Mouse (Mus musculus): ENCODE data around the gene Fnbp1. TPM values are rescaled to one million over a fixed set of nuclear protein-coding genes. Genes with fewer than 3 reads are reported as not detected.

Fnbp1 gene
- polyA plus RNA-seq, 2 experiments: 25.6 to 40.8 TPM

- ATAC-seq (ENCODE audit: low FRiP score, low read depth) (no peak), DNase-seq (ENCODE audit: low spot score) (no peak)
- H3K9me3 ChIP-seq (ENCODE audit: control insufficient read depth, low read length): no peaks in the 10 kb centered on the region
- no peak overlapping the region for H3K9ac ChIP-seq (ENCODE audit: low read depth, low read length, severe bottlenecking)
- no peaks in the 10 kb centered on the region for H3K27me3 ChIP-seq (ENCODE audit: control insufficient read depth, insufficient read depth, low read length)
- H3K4me1 ChIP-seq (ENCODE audit: control insufficient read depth, insufficient read depth, low read length): peaks cover 23% of the 10 kb centered on the region
- H3K36me3 ChIP-seq (ENCODE audit: control insufficient read depth, insufficient read depth, low read length): no peaks in the 10 kb centered on the region
- no peak overlapping the region for H3K27ac ChIP-seq (replicated peaks; ENCODE audit: low read depth, low read length)
- no peak overlapping the region for H3K4me3 ChIP-seq (replicated peaks; ENCODE audit: low read length)
- TF ChIP-seq POLR2A (IDR thresholded peaks at IDR 0.05; ENCODE audit: borderline replicate concordance, extremely low read depth, insufficient read depth, insufficient read length): no peak
- 51% methylated on average over 14 of the region's 14 CpGs for WGBS
- no peak overlapping the region for H3K4me2 ChIP-seq (replicated peaks; ENCODE audit: low read depth, low read length, severe bottlenecking)
Observed at GRCm38 (mm10) chr2:31137018-31137590, 4.7 kb downstream of the Fnbp1 start.

DNA sequence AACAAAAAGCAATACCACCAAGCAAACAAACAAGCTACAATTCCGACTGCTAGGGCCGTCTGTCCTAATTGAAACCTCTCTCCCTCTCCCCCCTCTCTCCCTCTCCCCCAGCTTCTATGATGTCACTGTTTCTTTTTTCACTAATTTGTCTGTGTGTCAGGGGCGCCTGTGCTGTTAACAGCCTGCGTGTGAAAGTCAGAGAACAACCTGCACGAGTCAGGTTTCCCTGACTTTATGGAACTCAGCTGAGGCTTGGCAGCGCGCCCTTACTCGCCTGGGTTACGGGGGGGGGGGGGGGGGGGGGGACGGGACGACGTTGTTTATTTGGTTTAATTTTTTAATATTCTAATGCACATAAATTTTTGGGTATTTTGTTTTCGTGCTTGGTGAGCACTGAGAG is 5.5 kb downstream of the Fnbp1 start:
- DNase-seq (ENCODE audit: low spot score) (no peak), ATAC-seq (ENCODE audit: low FRiP score, low read depth) (peak; percentile 38; the same call in 1 of the 2 replicates)
- no peaks in the 10 kb centered on the region for H3K36me3 ChIP-seq (ENCODE audit: control insufficient read depth, insufficient read depth, low read length)
- no peaks in the 10 kb centered on the region for H3K27me3 ChIP-seq (ENCODE audit: control insufficient read depth, insufficient read depth, low read length)
- H3K4me1 ChIP-seq (ENCODE audit: control insufficient read depth, insufficient read depth, low read length): peaks cover 23% of the 10 kb centered on the region
- H3K4me3 ChIP-seq (replicated peaks; ENCODE audit: low read length): no peak overlapping the region
- H3K4me2 ChIP-seq (replicated peaks; ENCODE audit: low read depth, low read length, severe bottlenecking): no peak overlapping the region
- no peaks in the 10 kb centered on the region for H3K9me3 ChIP-seq (ENCODE audit: control insufficient read depth, low read length)
- no peak for TF ChIP-seq POLR2A (IDR thresholded peaks at IDR 0.05; ENCODE audit: borderline replicate concordance, extremely low read depth, insufficient read depth, insufficient read length)
- H3K27ac ChIP-seq (replicated peaks; ENCODE audit: low read depth, low read length): no peak overlapping the region
- WGBS: 22% methylated on average over 12 of the region's 13 CpGs
- H3K9ac ChIP-seq (ENCODE audit: low read depth, low read length, severe bottlenecking): no peak overlapping the region

- Histone ChIP-seq H3K4me3 (replicated peaks; ENCODE audit: low read length) (no peak overlapping the region), H3K9me3 (ENCODE audit: control insufficient read depth, low read length) (no peaks in the 10 kb centered on the region), H3K27me3 (ENCODE audit: control insufficient read depth, insufficient read depth, low read length) (no peaks in the 10 kb centered on the region), H3K36me3 (ENCODE audit: control insufficient read depth, insufficient read depth, low read length) (no peaks in the 10 kb centered on the region), H3K4me2 (replicated peaks; ENCODE audit: low read depth, low read length, severe bottlenecking) (no peak overlapping the region), H3K27ac (replicated peaks; ENCODE audit: low read depth, low read length) (no peak overlapping the region), H3K9ac (ENCODE audit: low read depth, low read length, severe bottlenecking) (no peak overlapping the region), H3K4me1 (ENCODE audit: control insufficient read depth, insufficient read depth, low read length) (peaks cover 21% of the 10 kb centered on the region)
- DNase-seq (ENCODE audit: low spot score) (no peak), ATAC-seq (ENCODE audit: low FRiP score, low read depth) (no peak)
- TF ChIP-seq POLR2A (IDR thresholded peaks at IDR 0.05; ENCODE audit: borderline replicate concordance, extremely low read depth, insufficient read depth, insufficient read length): no peak
- 48% methylated on average over 13 of the region's 13 CpGs for WGBS
Observed at GRCm38 (mm10) chr2:31135512-31135931, 6.3 kb downstream of the Fnbp1 start.

DNA sequence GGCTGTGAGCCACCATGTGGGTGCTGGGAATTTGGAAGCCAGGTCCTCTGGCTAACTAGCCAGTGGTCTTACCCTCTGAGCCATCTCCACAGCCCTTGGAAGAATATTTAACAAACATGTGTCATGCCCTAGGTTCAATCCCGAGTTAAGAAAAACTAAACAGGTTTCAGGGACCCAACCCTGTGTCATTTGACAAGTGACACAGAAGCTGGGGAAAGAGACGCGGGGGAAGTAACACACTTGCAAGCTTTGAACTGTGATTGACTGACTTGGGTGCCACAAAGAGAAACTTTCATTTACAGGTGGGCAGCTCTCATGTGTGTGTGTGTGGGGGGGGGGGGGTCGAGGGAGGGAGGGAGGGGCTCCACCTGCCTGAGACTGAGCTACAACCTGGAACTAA is 7.8 kb downstream of the Fnbp1 start:
- H3K36me3 ChIP-seq (ENCODE audit: control insufficient read depth, insufficient read depth, low read length): no peaks in the 10 kb centered on the region
- no peak overlapping the region for H3K4me2 ChIP-seq (replicated peaks; ENCODE audit: low read depth, low read length, severe bottlenecking)
- DNase-seq (ENCODE audit: low spot score): no peak
- 83% methylated on average over 3 of the region's 4 CpGs for WGBS
- TF ChIP-seq POLR2A (IDR thresholded peaks at IDR 0.05; ENCODE audit: borderline replicate concordance, extremely low read depth, insufficient read depth, insufficient read length): no peak
- no peak overlapping the region for H3K4me3 ChIP-seq (replicated peaks; ENCODE audit: low read length)
- no peak overlapping the region for H3K9ac ChIP-seq (ENCODE audit: low read depth, low read length, severe bottlenecking)
- no peaks in the 10 kb centered on the region for H3K27me3 ChIP-seq (ENCODE audit: control insufficient read depth, insufficient read depth, low read length)
- no peaks in the 10 kb centered on the region for H3K9me3 ChIP-seq (ENCODE audit: control insufficient read depth, low read length)
- no peak overlapping the region for H3K27ac ChIP-seq (replicated peaks; ENCODE audit: low read depth, low read length)
- ATAC-seq (ENCODE audit: low FRiP score, low read depth): no peak
- peaks cover 19% of the 10 kb centered on the region for H3K4me1 ChIP-seq (ENCODE audit: control insufficient read depth, insufficient read depth, low read length)

GRCm38 (mm10) chr2:31132682-31133081 is 9.1 kb downstream of the Fnbp1 start:
- DNase-seq (ENCODE audit: low spot score) (no peak), ATAC-seq (ENCODE audit: low FRiP score, low read depth) (no peak)
- WGBS: 70% methylated on average over 8 of the region's 8 CpGs
- Histone ChIP-seq H3K27me3 (ENCODE audit: control insufficient read depth, insufficient read depth, low read length) (no peaks in the 10 kb centered on the region), H3K9ac (ENCODE audit: low read depth, low read length, severe bottlenecking) (no peak overlapping the region), H3K4me3 (replicated peaks; ENCODE audit: low read length) (no peak overlapping the region), H3K4me2 (replicated peaks; ENCODE audit: low read depth, low read length, severe bottlenecking) (no peak overlapping the region), H3K27ac (replicated peaks; ENCODE audit: low read depth, low read length) (no peak overlapping the region; the same call in 1 of the 2 replicates), H3K4me1 (ENCODE audit: control insufficient read depth, insufficient read depth, low read length) (peaks cover 22% of the 10 kb centered on the region), H3K36me3 (ENCODE audit: control insufficient read depth, insufficient read depth, low read length) (no peaks in the 10 kb centered on the region), H3K9me3 (ENCODE audit: control insufficient read depth, low read length) (no peaks in the 10 kb centered on the region)
- no peak for TF ChIP-seq POLR2A (IDR thresholded peaks at IDR 0.05; ENCODE audit: borderline replicate concordance, extremely low read depth, insufficient read depth, insufficient read length)
